Mouse (Mus musculus) lung, postnatal 0 days (tissue): ENCODE results near the gene Ptger4.

ENCODE experiments used
- CTCF ChIP-seq: IDR thresholded peaks from 2 replicates; pipeline ENCODE4 v1.5.1; 2016; ENCODE audit warnings: antibody characterized with exemption, mild to moderate bottlenecking
- EP300 ChIP-seq: IDR thresholded peaks from 2 replicates; pipeline ENCODE4 v1.6.1; 2016; ENCODE audit warnings: antibody characterized with exemption, mild to moderate bottlenecking, control low read depth

DNA sequence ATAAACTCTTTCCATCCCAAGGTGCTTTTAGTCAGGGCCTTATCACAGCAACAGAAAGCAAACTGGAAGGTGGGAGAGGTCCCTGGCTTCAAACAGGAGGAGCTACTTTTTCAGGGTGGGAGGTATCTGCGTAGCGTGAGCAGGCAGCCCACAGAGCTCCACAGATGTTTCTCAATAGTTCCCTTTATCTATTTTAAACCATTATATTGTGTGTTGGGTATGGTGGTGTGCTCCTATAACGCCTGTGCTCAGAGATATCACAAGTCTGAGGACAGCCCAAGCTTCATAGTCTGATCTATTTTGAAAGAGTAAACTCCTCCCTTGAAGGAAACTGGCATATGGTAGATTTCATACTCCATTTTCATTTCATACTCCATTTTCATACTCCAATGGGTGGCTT, 17.0 kb upstream of the Ptger4 start:
- no peak for TF ChIP-seq CTCF
- no peak for TF ChIP-seq EP300
